Mouse (Mus musculus) spleen, adult 2 months (tissue): ENCODE data around the gene C2. TPM values are rescaled to one million over a fixed set of nuclear protein-coding genes. Genes with fewer than 3 reads are reported as not detected.
"Not testable (repeated sequence)": the region's sequence is repeated elsewhere in the genome, so short reads cannot be mapped to it uniquely, and the experiment has no call there.

Experiments used
- DNase-seq, 2 experiments: peaks; one replicate each; pipeline versions ENCODE4 v3.0.0 to v3.0.0-alpha.2; 2012 to 2021; ENCODE audit warnings: low spot score in 2 of 2, low read depth in 1 of 2
- H3K27ac ChIP-seq: fragments of 200-500 bp; 2 replicates; pipeline ENCODE4 v1.5.1; 2012; ENCODE audit warnings: low read length, inconsistent platforms; ENCODE audit not compliant: insufficient read depth
- H3K27me3 ChIP-seq: fragments of 200-500 bp; 2 replicates; pipeline ENCODE4 v1.6.1; 2012; ENCODE audit warnings: mild to moderate bottlenecking, moderate library complexity, low read length, inconsistent platforms; ENCODE audit not compliant: control insufficient read depth, insufficient read depth
- H3K36me3 ChIP-seq: fragments of 200-500 bp; 2 replicates; pipeline ENCODE4 v1.6.1; 2012; ENCODE audit warnings: mild to moderate bottlenecking, low read length, inconsistent platforms; ENCODE audit not compliant: control insufficient read depth, insufficient read depth
- H3K4me1 ChIP-seq: fragments of 200-500 bp; 2 replicates; pipeline ENCODE4 v1.6.1; 2011; ENCODE audit warnings: inconsistent platforms; ENCODE audit not compliant: control insufficient read depth, insufficient read depth, insufficient read length
- H3K4me3 ChIP-seq: fragments of 200-500 bp; 2 replicates; pipeline ENCODE4 v1.5.1; 2011; ENCODE audit warnings: mild to moderate bottlenecking, inconsistent platforms; ENCODE audit not compliant: insufficient read depth, insufficient read length; ENCODE audit errors: extremely low read depth
- CTCF ChIP-seq: fragments of 200-500 bp; IDR thresholded peaks from 2 replicates; pipeline ENCODE4 v1.5.1; 2011; ENCODE audit warnings: mild to moderate bottlenecking, inconsistent platforms; ENCODE audit not compliant: insufficient read depth, insufficient read length, insufficient replicate concordance; ENCODE audit errors: extremely low read depth
- POLR2A ChIP-seq: fragments of 200-500 bp; IDR thresholded peaks from 2 replicates; pipeline ENCODE4 v1.6.1; 2011; ENCODE audit warnings: low read depth, low read length, inconsistent platforms
- WGBS: fragments of 180-500 bp; shearing (Covaris S2); methylation state at CpG from one replicate; pipeline ENCODE4 v1.1.7; 2018; 5-methylcytosine and 5-hydroxymethylcytosine counted together
- polyA plus RNA-seq: library from polyadenylated mRNA; depleted of rRNA; stranded (reverse); fragments of >200 nt; gene quantifications from 2 replicates; pipeline ENCODE4 v1.2.3, GENCODE M21; 2012

Gene C2
- polyA plus RNA-seq, 1 experiment = 15.9 TPM

DNA sequence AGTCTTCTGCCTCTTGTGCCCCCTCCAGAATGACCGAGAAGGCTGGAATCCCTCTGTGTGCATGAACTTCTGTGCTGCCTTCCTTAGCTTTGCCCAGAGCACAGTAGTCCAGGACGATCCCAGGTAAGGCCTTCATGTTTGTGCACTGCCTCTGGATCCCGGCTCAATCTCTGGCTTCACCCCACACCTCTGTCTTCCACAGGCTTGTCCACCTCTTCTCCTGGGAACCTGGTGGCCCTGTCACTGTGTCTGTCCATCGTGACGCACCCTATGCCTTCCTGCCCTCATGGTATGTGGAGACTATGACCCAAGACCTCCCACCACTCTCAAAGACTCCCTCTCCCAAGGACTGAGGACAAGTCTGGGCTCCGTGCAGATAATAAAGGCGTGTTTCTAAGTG is 59.3 kb downstream of the C2 start:
- no peak for DNase-seq
- TF ChIP-seq CTCF (no peak), POLR2A (no peak)
- H3K36me3 ChIP-seq = peaks cover 23% of the 10 kb centered on the region
- peaks cover 14% of the 10 kb centered on the region for H3K4me1 ChIP-seq
- H3K4me3 ChIP-seq = no peak overlapping the region
- 92% methylated on average over 7 of the region's 7 CpGs for WGBS
- no peaks in the 10 kb centered on the region for H3K27me3 ChIP-seq
- no peak overlapping the region for H3K27ac ChIP-seq

GRCm38 (mm10) chr17:34837464-34838324 is 60.4 kb downstream of the C2 start:
- peaks cover 23% of the 10 kb centered on the region for H3K36me3 ChIP-seq
- TF ChIP-seq CTCF (no peak), POLR2A (no peak)
- peak overlapping the region; percentile 70 for H3K4me3 ChIP-seq
- WGBS = 46% methylated on average over 43 of the region's 43 CpGs
- H3K27ac ChIP-seq = peak overlapping the region; percentile 79
- no peak for DNase-seq
- H3K27me3 ChIP-seq = no peaks in the 10 kb centered on the region
- H3K4me1 ChIP-seq = peaks cover 14% of the 10 kb centered on the region

DNA sequence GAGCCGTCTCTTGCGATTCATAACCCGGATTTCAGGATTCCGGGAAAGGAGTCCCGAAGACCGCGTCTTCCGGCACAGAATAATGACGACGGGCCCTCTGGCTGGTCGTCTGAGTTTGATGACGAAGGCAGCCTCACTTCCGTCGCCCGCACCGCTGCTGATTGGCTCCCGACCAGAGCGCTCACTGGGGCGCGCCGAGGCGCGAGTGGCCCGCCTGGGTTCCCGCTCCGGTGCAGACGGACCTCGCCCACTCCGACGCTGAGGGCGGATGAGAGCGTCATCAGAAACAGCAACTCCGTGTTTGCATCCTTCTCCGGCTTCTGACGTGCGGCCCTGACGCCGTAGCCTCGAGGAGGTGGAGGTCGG is 61.2 kb downstream of the C2 start, which contains the start of the genes Stk19 and Dxo:
TSS of gene Stk19 (minus strand) at position 90 of the 366 bp plus-strand sequence.
TSS of gene Dxo (plus strand) at position 164 of the 366 bp plus-strand sequence.
- peak; percentile 89 to 90 for DNase-seq
- Histone ChIP-seq H3K27me3 (no peaks in the 10 kb centered on the region), H3K4me3 (peak within 1 kb of the TSS; percentile 70), H3K4me1 (peaks cover 14% of the 10 kb centered on the region), H3K36me3 (peaks cover 19% of the 10 kb centered on the region), H3K27ac (peak within 1 kb of the TSS; percentile 79)
- WGBS = under 1% methylated on average over 40 of the region's 40 CpGs
- TF ChIP-seq POLR2A = peak; percentile 68
- no peak for TF ChIP-seq CTCF

GRCm38 (mm10) chr17:34836155-34836855 is 61.8 kb downstream of the C2 start:
- TF ChIP-seq POLR2A (no peak), CTCF (no peak)
- H3K36me3 ChIP-seq = peaks cover 17% of the 10 kb centered on the region
- H3K4me3 ChIP-seq = peak overlapping the region; percentile 70
- no peaks in the 10 kb centered on the region for H3K27me3 ChIP-seq
- 7% methylated on average over 48 of the region's 48 CpGs for WGBS
- peaks cover 14% of the 10 kb centered on the region for H3K4me1 ChIP-seq
- no peak for DNase-seq
- peak overlapping the region; percentile 72 for H3K27ac ChIP-seq

GRCm38 (mm10) chr17:34830776-34831175 is 67.3 kb downstream of the C2 start:
- not testable (repeated sequence) for H3K27ac ChIP-seq, H3K4me3 ChIP-seq, DNase-seq, H3K27me3 ChIP-seq, H3K4me1 ChIP-seq
- H3K36me3 ChIP-seq = peaks cover 30% of the 10 kb centered on the region
- WGBS = 81% methylated on average over 1 of the region's 1 CpGs

DNA sequence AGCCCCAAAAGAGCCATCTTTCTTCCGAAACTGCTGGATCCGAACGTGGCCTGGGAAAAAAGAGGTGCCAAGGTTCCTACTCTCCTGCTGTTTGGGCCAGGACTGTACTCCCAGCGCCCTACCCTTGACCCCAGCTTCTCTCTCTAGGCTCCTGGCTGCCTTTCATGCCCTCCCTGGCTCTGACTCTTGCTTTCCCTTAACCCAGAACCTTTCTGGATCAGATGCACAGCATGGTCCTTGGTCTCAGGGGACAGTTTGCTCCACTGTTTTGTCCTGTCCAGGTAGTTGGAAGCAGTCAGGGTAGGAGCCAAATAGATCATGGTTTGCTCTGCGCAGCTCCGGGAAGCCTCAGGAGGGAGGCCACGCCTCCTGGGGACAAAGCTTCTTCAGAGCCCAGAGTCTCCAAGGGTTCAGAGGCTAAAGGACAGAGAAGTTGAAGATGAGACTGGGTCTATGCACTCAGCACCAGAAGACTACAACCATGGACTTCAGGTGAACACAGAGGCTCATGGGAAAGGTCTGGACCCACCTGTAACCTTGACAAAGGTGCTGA is 83.2 kb downstream of the C2 start:
- Histone ChIP-seq H3K27me3 (no peaks in the 10 kb centered on the region), H3K27ac (no peak overlapping the region), H3K4me3 (no peak overlapping the region), H3K4me1 (no peaks in the 10 kb centered on the region), H3K36me3 (no peaks in the 10 kb centered on the region)
- WGBS = 69% methylated on average over 7 of the region's 7 CpGs
- TF ChIP-seq CTCF = no peak
- no peak for TF ChIP-seq POLR2A
- no peak for DNase-seq
